Mouse (Mus musculus) kidney, adult 2 months (tissue): Measurements from ENCODE around the gene Bend3.

Experiments
- CTCF ChIP-seq: fragments of 200-500 bp; conservative IDR thresholded peaks from 2 replicates; pipeline ENCODE4 v1.5.1; 2011; ENCODE audit warnings: low read depth, mild to moderate bottlenecking, control low read depth, low read length, moderate library complexity, mixed read lengths; ENCODE audit not compliant: insufficient read depth, insufficient read length
- POLR2A ChIP-seq: fragments of 200-500 bp; IDR thresholded peaks from one replicate; pipeline ENCODE4 v1.6.1; 2011; ENCODE audit warnings: low read depth, low read length, control low read depth

DNA sequence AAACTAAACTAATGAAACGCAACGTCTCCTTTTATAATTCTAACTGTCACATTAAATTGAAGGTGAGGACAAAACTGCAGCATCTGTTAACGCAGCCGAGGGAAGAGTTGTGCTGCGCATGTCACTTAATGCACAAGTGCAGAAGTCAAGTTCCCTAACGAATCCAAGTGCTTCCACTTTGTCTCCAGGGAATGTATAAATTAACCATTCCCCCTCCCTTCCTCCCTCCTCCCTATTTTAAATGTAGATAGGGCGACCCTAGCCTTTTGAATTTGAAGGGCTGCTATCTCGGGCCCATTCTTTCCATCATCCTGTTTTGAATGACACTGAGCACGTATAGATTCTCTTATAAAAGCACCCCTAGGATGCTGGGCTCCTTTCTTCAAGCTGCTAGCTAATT, 1.2 kb upstream of the Bend3 start:
- TF ChIP-seq CTCF (no peak), POLR2A (no peak)
